Mouse (Mus musculus) stomach, postnatal 0 days (tissue): ENCODE measurements at regions not wholly inside any gene's neighbourhood (a gene's known extent, or its start where the extent isn't known, plus 50 kb on each side); places are given as distances from the start of the nearest gene placed in this dataset.

Experiments used
- CTCF ChIP-seq: IDR thresholded peaks from 2 replicates; pipeline ENCODE4 v1.5.1; 2016; ENCODE audit warnings: antibody characterized with exemption, low read depth, mild to moderate bottlenecking, moderate library complexity
- EP300 ChIP-seq: optimal IDR thresholded peaks from 2 replicates; pipeline ENCODE3; 2016; ENCODE audit warnings: antibody characterized with exemption

- TF ChIP-seq CTCF (no peak), EP300 (no peak)
Measured at GRCm38 (mm10) chr14:80504351-80504750, 520.5 kb downstream of the Olfm4 start.
